Mouse (Mus musculus) heart, embryonic 11.5 days (tissue): ENCODE data around the gene Bcl11b. TPM values are rescaled to one million over a fixed set of nuclear protein-coding genes. Genes with fewer than 3 reads are reported as not detected.
A peak's percentile ranks its signal among the peaks of the same experiment; 100 is the strongest.

Experiments used
- ATAC-seq: fragments of 200-750 bp; cut with Nextera tagmentation; replicated peaks from 2 replicates; pipeline ENCODE4 v1.8.0; 2017; ENCODE audit warnings: moderate library complexity; ENCODE audit not compliant: insufficient number of reproducible peaks, low FRiP score, low TSS enrichment
- H3K27ac ChIP-seq: fragments of 300-500 bp; sonication (generic); 2 replicates; pipeline ENCODE4 v1.5.1; 2014; ENCODE audit warnings: mild to moderate bottlenecking, low read depth, low read length
- H3K27me3 ChIP-seq: fragments of 300-500 bp; sonication (generic); 2 replicates; pipeline ENCODE4 v1.6.1; 2014; ENCODE audit warnings: mild to moderate bottlenecking, low read length, mixed read lengths; ENCODE audit not compliant: control insufficient read depth, insufficient read depth
- H3K36me3 ChIP-seq: fragments of 300-500 bp; sonication (generic); 2 replicates; pipeline ENCODE4 v1.6.1; 2014; ENCODE audit warnings: mild to moderate bottlenecking, low read length, moderate library complexity, mixed read lengths; ENCODE audit not compliant: control insufficient read depth, insufficient read depth
- H3K4me1 ChIP-seq: fragments of 300-500 bp; sonication (generic); 2 replicates; pipeline ENCODE4 v1.6.1; 2014; ENCODE audit warnings: low read length; ENCODE audit not compliant: control insufficient read depth, insufficient read depth
- H3K4me2 ChIP-seq: fragments of 300-500 bp; sonication (generic); 2 replicates; pipeline ENCODE4 v1.6.1; 2014; ENCODE audit warnings: mild to moderate bottlenecking, moderate library complexity
- H3K4me3 ChIP-seq: fragments of 300-500 bp; sonication (generic); 2 replicates; pipeline ENCODE4 v1.5.1; 2014; ENCODE audit warnings: low read depth, low read length
- H3K9ac ChIP-seq: fragments of 300-500 bp; sonication (generic); 2 replicates; pipeline ENCODE4 v1.6.1; 2014; ENCODE audit warnings: mild to moderate bottlenecking, low read depth, low read length, moderate library complexity
- H3K9me3 ChIP-seq: fragments of 300-500 bp; sonication (generic); replicated peaks from 2 replicates; pipeline ENCODE4 v1.6.1; 2016; ENCODE audit warnings: low read length; ENCODE audit not compliant: control insufficient read depth
- WGBS: fragments of 180-500 bp; shearing (Covaris S2); extraction: QIAGEN DNeasy Blood & Tissue Kit; methylation state at CpG from one replicate; pipeline ENCODE4 v1.1.7; 2014; ENCODE audit not compliant: insufficient replicate concordance; 5-methylcytosine and 5-hydroxymethylcytosine counted together
- polyA plus RNA-seq: library from polyadenylated mRNA; unstranded; fragments of >200 nt; fragmentation: Nextera tagmentation; extraction: Ambion mirVana; gene quantifications from 2 replicates; pipeline ENCODE4 v1.2.1, GENCODE M21; 2014

Gene Bcl11b
- polyA plus RNA-seq, 1 experiment from 2014 or later: 1.7 TPM

DNA sequence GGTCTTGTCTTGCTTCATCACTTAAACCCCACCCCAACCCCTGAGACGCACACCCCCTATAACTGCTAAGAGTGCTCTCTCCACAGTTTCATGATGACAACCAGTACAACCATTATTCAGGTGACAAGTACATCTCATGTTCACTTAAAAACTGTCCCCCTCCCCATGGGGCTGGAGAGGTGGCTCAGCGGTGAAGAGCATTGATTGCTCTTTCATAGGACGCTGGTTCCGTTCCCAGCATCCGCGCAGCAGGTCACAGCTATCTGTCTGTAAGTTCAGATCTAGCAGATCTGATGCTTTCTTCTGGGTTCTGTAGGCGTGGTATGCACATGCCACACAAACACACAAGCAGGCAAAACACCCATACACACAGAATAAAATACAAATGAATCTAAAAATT lies 81.2 kb downstream of the Bcl11b start:
- H3K9me3 ChIP-seq: no peaks in the 10 kb centered on the region
- H3K36me3 ChIP-seq: peaks cover 2% of the 10 kb centered on the region
- ATAC-seq: no peak
- 90% methylated on average over 7 of the region's 7 CpGs for WGBS
- no peak overlapping the region for H3K4me3 ChIP-seq
- no peak overlapping the region for H3K9ac ChIP-seq
- no peaks in the 10 kb centered on the region for H3K27me3 ChIP-seq
- peaks cover 36% of the 10 kb centered on the region for H3K4me1 ChIP-seq
- no peak overlapping the region for H3K4me2 ChIP-seq
- H3K27ac ChIP-seq: no peak overlapping the region

DNA sequence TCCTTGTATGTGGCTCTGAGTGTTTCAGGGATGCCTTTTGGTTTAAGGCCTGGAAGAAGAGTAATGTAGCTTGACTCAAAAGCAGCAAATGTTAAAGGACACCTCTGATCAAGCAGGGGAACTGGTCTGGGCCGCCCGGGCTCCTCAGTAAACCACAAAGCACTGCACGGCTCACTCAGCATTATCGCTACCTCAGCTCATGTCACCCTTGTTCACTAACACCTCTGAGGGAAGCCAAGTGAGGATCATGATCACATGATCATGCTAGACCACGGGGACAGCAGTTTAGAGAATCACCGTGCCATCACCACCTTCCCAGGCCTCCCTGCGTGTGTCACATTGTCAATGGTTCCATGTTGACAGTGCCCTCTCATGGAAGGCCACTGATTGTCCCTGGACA lies 81.8 kb downstream of the Bcl11b start:
- H3K4me3 ChIP-seq: no peak overlapping the region
- H3K36me3 ChIP-seq: peaks cover 8% of the 10 kb centered on the region
- no peak for ATAC-seq
- H3K9me3 ChIP-seq: no peaks in the 10 kb centered on the region
- H3K27ac ChIP-seq: no peak overlapping the region; the same call in 1 of the 2 replicates
- H3K4me1 ChIP-seq: peaks cover 36% of the 10 kb centered on the region
- H3K27me3 ChIP-seq: no peaks in the 10 kb centered on the region
- H3K4me2 ChIP-seq: no peak overlapping the region
- no peak overlapping the region for H3K9ac ChIP-seq
- WGBS: 58% methylated on average over 7 of the region's 7 CpGs

DNA sequence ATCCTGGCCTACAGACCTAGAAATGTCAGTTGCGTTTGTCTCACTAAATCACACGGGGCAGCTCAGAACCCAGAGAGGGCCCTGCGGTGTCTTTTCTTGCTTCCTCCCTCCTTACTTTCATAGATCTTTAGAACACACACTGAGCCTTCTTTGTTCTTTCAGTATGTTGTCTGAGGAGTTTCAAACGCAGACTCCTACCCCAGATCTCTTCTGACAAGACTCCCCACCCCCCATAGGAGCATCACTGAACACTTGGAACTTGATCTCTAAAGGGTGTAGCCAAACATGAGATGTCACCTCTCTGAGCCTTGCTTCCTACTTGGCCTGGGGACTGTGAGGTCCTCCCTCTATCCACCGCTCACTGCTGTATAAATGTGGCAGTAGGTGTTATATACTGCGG lies 82.2 kb downstream of the Bcl11b start:
- Histone ChIP-seq H3K27me3 (no peaks in the 10 kb centered on the region), H3K9ac (no peak overlapping the region), H3K36me3 (peaks cover 12% of the 10 kb centered on the region), H3K9me3 (no peaks in the 10 kb centered on the region), H3K4me2 (no peak overlapping the region), H3K27ac (no peak overlapping the region; the same call in 1 of the 2 replicates), H3K4me3 (no peak overlapping the region), H3K4me1 (peaks cover 36% of the 10 kb centered on the region)
- 69% methylated on average over 6 of the region's 6 CpGs for WGBS
- no peak for ATAC-seq

DNA sequence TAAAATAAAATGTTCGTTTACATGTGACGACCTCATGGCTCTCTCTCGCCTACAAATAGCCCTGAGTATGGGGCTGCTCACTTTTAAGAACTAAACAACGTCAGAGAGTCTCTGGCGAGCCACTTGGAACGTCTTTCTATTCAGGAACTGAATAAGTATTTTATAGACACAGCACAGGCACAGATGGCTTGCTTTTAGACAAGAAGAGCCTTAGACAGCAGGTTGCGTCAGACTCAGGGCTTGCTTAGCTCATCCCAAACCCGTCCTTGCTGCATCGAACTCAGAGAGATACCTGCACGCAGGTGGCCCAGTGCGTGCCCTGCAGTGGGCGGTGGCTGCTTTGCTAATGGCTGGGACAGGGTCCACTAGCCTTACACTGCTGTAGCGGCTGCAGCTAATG lies 82.7 kb downstream of the Bcl11b start:
- H3K4me3 ChIP-seq: no peak overlapping the region
- peaks cover 16% of the 10 kb centered on the region for H3K36me3 ChIP-seq
- no peak overlapping the region; the same call in 1 of the 2 replicates for H3K27ac ChIP-seq
- 75% methylated on average over 13 of the region's 13 CpGs for WGBS
- ATAC-seq: no peak
- H3K9ac ChIP-seq: no peak overlapping the region
- no peaks in the 10 kb centered on the region for H3K27me3 ChIP-seq
- H3K9me3 ChIP-seq: peaks cover 3% of the 10 kb centered on the region; the same call in 1 of the 2 replicates
- peaks cover 36% of the 10 kb centered on the region for H3K4me1 ChIP-seq
- H3K4me2 ChIP-seq: no peak overlapping the region

DNA sequence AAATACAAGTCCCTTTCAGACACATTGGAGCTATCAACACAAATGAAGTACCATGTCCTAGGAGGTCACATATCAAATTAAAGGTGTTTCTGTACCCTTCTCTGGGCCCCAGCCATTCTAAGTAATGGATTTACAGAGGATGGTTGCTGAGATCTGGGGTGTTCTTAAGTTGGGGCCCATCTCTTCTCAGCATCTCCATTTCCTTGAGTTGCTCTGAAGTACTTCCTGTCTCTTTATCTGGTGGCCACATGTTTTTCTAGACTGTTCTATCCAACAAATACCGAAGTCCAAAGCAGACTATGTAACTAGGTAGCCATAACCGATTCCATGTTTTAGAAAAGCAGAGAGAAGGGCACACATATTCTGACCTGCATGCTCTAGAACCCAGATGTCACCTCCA lies 83.3 kb downstream of the Bcl11b start:
- H3K36me3 ChIP-seq: peaks cover 23% of the 10 kb centered on the region
- no peak overlapping the region for H3K4me2 ChIP-seq
- H3K9ac ChIP-seq: no peak overlapping the region
- WGBS: 75% methylated on average over 2 of the region's 2 CpGs
- H3K4me1 ChIP-seq: peaks cover 36% of the 10 kb centered on the region
- peaks cover 3% of the 10 kb centered on the region; the same call in 1 of the 2 replicates for H3K9me3 ChIP-seq
- ATAC-seq: no peak
- H3K4me3 ChIP-seq: no peak overlapping the region
- no peak overlapping the region for H3K27ac ChIP-seq
- no peaks in the 10 kb centered on the region for H3K27me3 ChIP-seq

DNA sequence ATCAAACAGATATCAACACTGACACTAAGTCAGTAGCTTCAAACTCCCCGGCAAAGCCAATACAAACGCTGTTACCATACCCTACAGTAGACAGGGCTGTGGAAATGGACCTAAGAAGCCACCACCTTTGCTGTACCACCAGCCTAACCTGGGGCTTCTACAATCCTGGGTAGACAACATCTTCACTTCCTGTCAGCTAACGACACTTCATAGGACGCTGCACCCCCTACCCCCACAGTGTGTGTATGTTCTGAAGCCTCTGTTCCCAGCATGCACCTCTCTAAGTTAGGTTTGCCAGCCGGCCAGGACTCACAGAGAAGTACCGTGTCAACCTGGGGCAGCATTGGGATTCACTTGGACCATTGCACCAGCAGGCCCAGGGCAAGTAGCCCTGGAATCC lies 84.6 kb downstream of the Bcl11b start:
- no peak overlapping the region for H3K9ac ChIP-seq
- no peak for ATAC-seq
- 87% methylated on average over 6 of the region's 6 CpGs for WGBS
- no peak overlapping the region for H3K27ac ChIP-seq
- H3K36me3 ChIP-seq: peaks cover 23% of the 10 kb centered on the region
- H3K4me3 ChIP-seq: no peak overlapping the region
- H3K27me3 ChIP-seq: no peaks in the 10 kb centered on the region
- no peak overlapping the region for H3K4me2 ChIP-seq
- H3K4me1 ChIP-seq: peaks cover 24% of the 10 kb centered on the region
- peaks cover 3% of the 10 kb centered on the region; the same call in 1 of the 2 replicates for H3K9me3 ChIP-seq

DNA sequence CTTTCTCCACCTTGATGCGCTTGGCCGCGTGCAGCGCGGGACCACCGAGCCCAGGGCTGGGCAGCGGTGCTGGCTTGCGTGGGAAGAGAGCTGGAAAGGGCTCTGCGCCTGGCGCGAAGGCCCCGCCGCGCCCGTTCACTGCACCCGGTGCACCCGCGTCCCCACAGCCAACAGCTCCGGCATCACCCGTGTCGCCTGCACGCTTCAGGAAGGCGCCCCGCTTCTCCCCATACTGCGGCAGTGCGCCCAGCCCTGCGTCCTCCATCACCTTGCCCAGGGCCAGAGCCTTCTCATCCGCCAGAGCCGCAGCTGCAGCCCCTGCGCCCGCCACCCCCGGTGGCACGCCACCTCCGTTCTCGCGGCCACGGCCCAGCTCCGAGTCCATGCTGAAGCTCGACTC lies 87.4 kb downstream of the Bcl11b start:
- H3K27ac ChIP-seq: no peak overlapping the region
- H3K9me3 ChIP-seq: peaks cover 3% of the 10 kb centered on the region; the same call in 1 of the 2 replicates
- peaks cover 23% of the 10 kb centered on the region for H3K36me3 ChIP-seq
- WGBS: 85% methylated on average over 39 of the region's 39 CpGs
- no peak overlapping the region for H3K4me3 ChIP-seq
- 0 out of 2 replicates have a peak, but pooled peaks have one; percentile 32 for ATAC-seq
- H3K4me2 ChIP-seq: no peak overlapping the region
- no peaks in the 10 kb centered on the region for H3K27me3 ChIP-seq
- H3K9ac ChIP-seq: no peak overlapping the region
- peaks cover 9% of the 10 kb centered on the region for H3K4me1 ChIP-seq

DNA sequence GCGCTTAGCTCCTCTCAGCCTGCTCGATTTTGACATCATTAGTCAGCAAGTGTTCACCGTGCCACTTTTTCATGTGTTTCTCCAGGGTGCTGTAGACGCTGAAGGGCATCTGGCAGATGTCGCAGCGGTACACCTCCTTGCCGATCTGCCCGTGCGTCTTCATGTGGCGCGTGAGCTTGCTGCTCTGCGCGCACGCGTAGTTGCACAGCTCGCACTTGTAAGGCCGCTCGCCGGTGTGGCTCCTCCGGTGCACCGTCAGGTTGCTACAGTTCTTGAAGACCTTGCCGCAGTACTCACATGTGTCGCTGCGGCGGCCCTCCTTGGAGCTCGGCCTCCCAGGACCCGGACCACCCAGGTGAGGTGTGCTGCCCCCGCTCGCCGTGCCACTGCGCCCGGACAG lies 88.0 kb downstream of the Bcl11b start:
- ATAC-seq: no peak
- H3K9me3 ChIP-seq: peaks cover 3% of the 10 kb centered on the region; the same call in 1 of the 2 replicates
- WGBS: 91% methylated on average over 32 of the region's 32 CpGs

DNA sequence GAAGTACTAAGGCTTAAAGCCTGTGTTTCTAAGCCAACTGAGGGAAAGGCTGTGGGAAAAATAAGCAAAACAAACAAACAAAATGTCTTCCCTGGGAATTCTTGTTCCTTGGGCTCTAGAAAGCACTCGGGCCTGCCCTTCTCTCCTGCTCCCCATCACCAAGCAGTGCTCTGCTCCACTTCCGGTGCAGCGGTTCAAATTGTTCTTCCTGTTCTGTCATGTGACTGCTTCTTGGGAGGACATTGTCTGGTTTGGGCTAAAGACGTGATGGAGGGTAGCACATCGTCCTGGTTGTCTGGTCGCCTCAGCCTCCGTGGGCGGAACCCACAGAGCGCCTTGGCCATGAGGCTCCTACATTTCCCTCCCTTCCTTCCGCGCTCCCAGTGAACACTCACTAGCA lies 94.6 kb downstream of the Bcl11b start:
- no peak overlapping the region for H3K4me3 ChIP-seq
- H3K36me3 ChIP-seq: no peaks in the 10 kb centered on the region
- H3K4me2 ChIP-seq: no peak overlapping the region
- WGBS: 82% methylated on average over 11 of the region's 11 CpGs
- H3K9ac ChIP-seq: no peak overlapping the region
- H3K4me1 ChIP-seq: no peaks in the 10 kb centered on the region
- ATAC-seq: no peak
- H3K9me3 ChIP-seq: peaks cover 4% of the 10 kb centered on the region
- no peak overlapping the region for H3K27ac ChIP-seq
- no peaks in the 10 kb centered on the region for H3K27me3 ChIP-seq

More for the DNA sequence above, 88.0 kb downstream of the Bcl11b start:
- peaks cover 23% of the 10 kb centered on the region for H3K36me3 ChIP-seq
- no peak overlapping the region for H3K27ac ChIP-seq
- no peaks in the 10 kb centered on the region for H3K27me3 ChIP-seq
- no peak overlapping the region for H3K4me2 ChIP-seq
- no peak overlapping the region for H3K4me3 ChIP-seq
- peaks cover 5% of the 10 kb centered on the region for H3K4me1 ChIP-seq
- no peak overlapping the region for H3K9ac ChIP-seq
